Mouse (Mus musculus): ENCODE results near the gene Fbxo40.

Gene Fbxo40

GRCm38 (mm10) chr16:36921980-36922379 is 68.3 kb downstream of the Fbxo40 start:
- DNase-seq (ENCODE audit: low spot score): no peak

DNA sequence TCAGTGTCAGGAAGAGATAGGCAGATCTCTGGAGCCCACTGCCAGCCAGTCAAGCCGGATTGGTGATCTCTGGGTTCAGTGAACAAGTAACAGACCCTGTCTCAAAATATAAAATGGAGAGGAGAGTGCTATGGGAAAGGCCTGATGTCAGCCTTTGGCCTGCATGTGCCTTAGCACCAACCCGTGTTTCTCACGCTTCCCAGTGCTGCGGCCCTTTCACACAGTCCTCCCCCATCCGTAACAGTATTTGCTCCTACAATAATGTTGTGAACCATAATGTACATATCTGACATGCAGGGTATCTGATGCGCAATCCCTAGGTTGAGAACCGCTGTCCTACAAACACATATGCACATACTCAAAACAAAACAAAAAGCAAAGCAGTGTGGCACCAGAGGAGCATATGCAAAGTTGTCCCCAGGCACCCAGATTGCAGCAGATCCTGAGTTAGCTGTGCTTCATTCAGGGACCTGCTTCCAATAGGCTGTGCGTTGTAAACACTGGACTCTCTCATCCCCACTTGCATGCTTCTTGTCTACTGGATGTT is 69.1 kb downstream of the Fbxo40 start:
- DNase-seq (ENCODE audit: low spot score): no peak

DNA sequence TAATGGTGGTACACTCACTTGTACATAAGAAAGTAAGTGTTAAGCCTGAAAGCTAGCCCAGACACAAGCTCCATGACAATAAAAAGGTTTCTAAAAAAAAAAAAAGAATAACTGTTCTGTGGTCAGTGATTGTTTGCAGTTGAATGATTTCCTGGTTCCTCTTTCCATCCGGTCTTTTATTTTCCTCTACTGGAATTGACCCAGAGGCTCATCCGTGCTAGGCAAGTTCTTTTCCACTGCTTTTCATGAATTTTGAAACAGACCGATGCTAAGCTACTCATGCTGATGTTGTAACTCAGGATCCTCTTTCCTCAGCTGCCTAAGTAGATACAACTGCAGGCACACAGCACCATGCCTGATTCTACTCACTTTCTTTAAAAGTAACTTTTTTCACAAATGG is 69.9 kb downstream of the Fbxo40 start:
- DNase-seq (ENCODE audit: low spot score): no peak

- DNase-seq (ENCODE audit: low spot score): no peak
Observed at GRCm38 (mm10) chr16:36918505-36918904, 71.8 kb downstream of the Fbxo40 start.

- DNase-seq (ENCODE audit: low spot score): no peak
Observed at GRCm38 (mm10) chr16:36914195-36914594, 76.1 kb downstream of the Fbxo40 start.

Data from testis, postnatal 14 days (tissue).